Mouse (Mus musculus): ENCODE data around the gene Dnajb8.

GRCm38 (mm10) chr6:88191024-88191365, 31.1 kb upstream of the Dnajb8 start:
- TF ChIP-seq CTCF (conservative IDR thresholded peaks at IDR 0.05; ENCODE audit: insufficient read depth, insufficient read length, low read depth, low read length) (no peak), POLR2A (IDR thresholded peaks at IDR 0.05; ENCODE audit: low read depth, low read length) (no peak)
